Mouse (Mus musculus): ENCODE measurements at regions not wholly inside any gene's neighbourhood (a gene's known extent, or its start where the extent isn't known, plus 50 kb on each side); places are given as distances from the start of the nearest gene placed in this dataset.
A peak's percentile ranks its signal among the peaks of the same experiment; 100 is the strongest.

- no peak overlapping the region for H3K27ac ChIP-seq
- no peak for TF ChIP-seq CTCF (IDR thresholded peaks at IDR 0.05)
- intact Hi-C loops (cut with DNase I) = no loop called here
- DNase-seq (ENCODE audit: extremely low spot score in 1 of 2, low spot score in 2 of 2) = no peak
- no peak overlapping the region for H3K4me3 ChIP-seq
Observed at GRCm38 (mm10) chr4:40400089-40400488, 71.9 kb upstream of the Tmem215 start.

- Histone ChIP-seq H3K4me3 (no peak overlapping the region), H3K27ac (no peak overlapping the region)
- intact Hi-C loops (cut with DNase I) = no loop called here
- no peak for DNase-seq (ENCODE audit: extremely low spot score in 1 of 2, low spot score in 2 of 2)
- no peak for TF ChIP-seq CTCF (IDR thresholded peaks at IDR 0.05)
Observed at GRCm38 (mm10) chr4:40390183-40390582, 81.8 kb upstream of the Tmem215 start.

- peak in 1 of 2 experiments; percentile 22 for DNase-seq (ENCODE audit: extremely low spot score in 1 of 2, low spot score in 2 of 2)
- intact Hi-C loops (cut with DNase I) = no loop called here
- H3K4me3 ChIP-seq = no peak overlapping the region
- TF ChIP-seq CTCF (IDR thresholded peaks at IDR 0.05) = no peak
- no peak overlapping the region; the same call in 1 of the 2 replicates for H3K27ac ChIP-seq
Observed at GRCm38 (mm10) chr4:40385284-40385683, 86.7 kb upstream of the Tmem215 start.

- TF ChIP-seq CTCF (IDR thresholded peaks at IDR 0.05) = no peak
- H3K4me3 ChIP-seq = no peak overlapping the region
- H3K27ac ChIP-seq = no peak overlapping the region
- no peak for DNase-seq (ENCODE audit: extremely low spot score in 1 of 2, low spot score in 2 of 2)
- intact Hi-C loops (cut with DNase I) = no loop called here
Observed at GRCm38 (mm10) chr4:40384704-40385103, 87.3 kb upstream of the Tmem215 start.

- TF ChIP-seq CTCF (IDR thresholded peaks at IDR 0.05) = no peak
- H3K4me3 ChIP-seq = no peak overlapping the region
- no peak for DNase-seq (ENCODE audit: extremely low spot score in 1 of 2, low spot score in 2 of 2)
- intact Hi-C loops (cut with DNase I) = no loop called here
- no peak overlapping the region for H3K27ac ChIP-seq
Observed at GRCm38 (mm10) chr4:40380309-40380708, 91.7 kb upstream of the Tmem215 start.

- DNase-seq (ENCODE audit: extremely low spot score in 1 of 2, low spot score in 2 of 2) = no peak
- intact Hi-C loops (cut with DNase I) = no loop called here
- no peak overlapping the region for H3K27ac ChIP-seq
- TF ChIP-seq CTCF (IDR thresholded peaks at IDR 0.05) = no peak
- no peak overlapping the region for H3K4me3 ChIP-seq
Observed at GRCm38 (mm10) chr4:40375439-40376154, 96.4 kb upstream of the Ndufb6 start.

GRCm38 (mm10) chr4:40374213-40374612 lies 95.0 kb upstream of the Ndufb6 start:
- TF ChIP-seq CTCF (IDR thresholded peaks at IDR 0.05) = no peak
- no peak for DNase-seq (ENCODE audit: extremely low spot score in 1 of 2, low spot score in 2 of 2)
- Histone ChIP-seq H3K4me3 (no peak overlapping the region), H3K27ac (no peak overlapping the region)
- intact Hi-C loops (cut with DNase I) = no loop called here

- Histone ChIP-seq H3K27ac (no peak overlapping the region), H3K4me3 (no peak overlapping the region)
- DNase-seq (ENCODE audit: extremely low spot score in 1 of 2, low spot score in 2 of 2) = no peak
- TF ChIP-seq CTCF (IDR thresholded peaks at IDR 0.05) = no peak
- intact Hi-C loops (cut with DNase I) = loop anchor here (5.0 kb wide), 3 partner anchors 62 to 143 kb away; partner anchors contain the start of gene Tmem215
Observed at GRCm38 (mm10) chr4:40364329-40364728, 85.1 kb upstream of the Ndufb6 start.

GRCm38 (mm10) chr4:40359307-40359706 lies 80.1 kb upstream of the Ndufb6 start:
- DNase-seq (ENCODE audit: extremely low spot score in 1 of 2, low spot score in 2 of 2) = no peak
- no peak overlapping the region for H3K4me3 ChIP-seq
- no peak overlapping the region for H3K27ac ChIP-seq
- intact Hi-C loops (cut with DNase I) = no loop called here
- TF ChIP-seq CTCF (IDR thresholded peaks at IDR 0.05) = no peak

GRCm38 (mm10) chr4:40357088-40357853 lies 78.0 kb upstream of the Ndufb6 start:
- TF ChIP-seq CTCF (IDR thresholded peaks at IDR 0.05) = no peak
- DNase-seq (ENCODE audit: extremely low spot score in 1 of 2, low spot score in 2 of 2) = no peak
- no peak overlapping the region for H3K4me3 ChIP-seq
- no peak overlapping the region for H3K27ac ChIP-seq
- intact Hi-C loops (cut with DNase I) = no loop called here

- no peak overlapping the region for H3K4me3 ChIP-seq
- no peak for DNase-seq (ENCODE audit: extremely low spot score in 1 of 2, low spot score in 2 of 2)
- TF ChIP-seq CTCF (IDR thresholded peaks at IDR 0.05) = no peak
- intact Hi-C loops (cut with DNase I) = no loop called here
- H3K27ac ChIP-seq = peak overlapping the region; percentile 45
Observed at GRCm38 (mm10) chr4:40355791-40356450, 76.7 kb upstream of the Ndufb6 start.

GRCm38 (mm10) chr4:40354456-40354855 lies 75.2 kb upstream of the Ndufb6 start:
- intact Hi-C loops (cut with DNase I) = no loop called here
- H3K27ac ChIP-seq = no peak overlapping the region

More at GRCm38 (mm10) chr4:40354456-40354855, 75.2 kb upstream of the Ndufb6 start:
- no peak for DNase-seq (ENCODE audit: extremely low spot score in 1 of 2, low spot score in 2 of 2)
- TF ChIP-seq CTCF (IDR thresholded peaks at IDR 0.05) = no peak
- H3K4me3 ChIP-seq = no peak overlapping the region
